Mouse (Mus musculus): ENCODE measurements around the gene Myh6.

GRCm38 (mm10) chr14:55000814-55001213 lies 34.1 kb upstream of the Myh6 start:
- no peak for TF ChIP-seq CTCF (IDR thresholded peaks at IDR 0.05; ENCODE audit: insufficient read depth, low read depth, low read length)
- TF ChIP-seq POLR2A (IDR thresholded peaks at IDR 0.05; ENCODE audit: insufficient read depth, low read depth, low read length): no peak
